Mouse (Mus musculus) cerebellum, adult 2 months (tissue): Measurements from ENCODE around the gene Atf6. TPM values are rescaled to one million over a fixed set of nuclear protein-coding genes. Genes with fewer than 3 reads are reported as not detected.
A peak's percentile ranks its signal among the peaks of the same experiment; 100 is the strongest.

Source experiments
- DNase-seq, 2 experiments: peaks; one replicate each; pipeline ENCODE4 v3.0.0; 2021
- H3K27ac ChIP-seq: fragments of 200-500 bp; 2 replicates; pipeline ENCODE4 v1.5.1; 2012; ENCODE audit warnings: low read length, control low read depth, inconsistent platforms; ENCODE audit not compliant: insufficient read depth
- H3K27me3 ChIP-seq: fragments of 200-500 bp; 2 replicates; pipeline ENCODE4 v1.6.1; 2012; ENCODE audit warnings: inconsistent platforms, mild to moderate bottlenecking, low read length, moderate library complexity; ENCODE audit not compliant: control insufficient read depth, insufficient read depth
- H3K4me1 ChIP-seq: fragments of 200-500 bp; 2 replicates; pipeline ENCODE4 v1.6.1; 2011; ENCODE audit warnings: low read length; ENCODE audit not compliant: control insufficient read depth, insufficient read depth
- H3K4me3 ChIP-seq: fragments of 200-500 bp; replicated peaks from 2 replicates; pipeline ENCODE3; 2011; ENCODE audit warnings: mild to moderate bottlenecking, low read depth, low read length, control low read depth; ENCODE audit not compliant: insufficient read depth
- CTCF ChIP-seq: fragments of 200-500 bp; IDR thresholded peaks from 2 replicates; pipeline ENCODE4 v1.5.1; 2011; ENCODE audit warnings: low read depth, mild to moderate bottlenecking, control low read depth, low read length, moderate library complexity, borderline replicate concordance; ENCODE audit not compliant: insufficient read depth
- POLR2A ChIP-seq: fragments of 200-500 bp; IDR thresholded peaks from 2 replicates; pipeline ENCODE4 v1.6.1; 2011; ENCODE audit warnings: low read length, control low read depth, borderline replicate concordance; ENCODE audit not compliant: insufficient read depth
- WGBS: fragments of 180-500 bp; shearing (Covaris S2); methylation state at CpG from one replicate; pipeline ENCODE4 v1.1.7; 2018; 5-methylcytosine and 5-hydroxymethylcytosine counted together
- polyA plus RNA-seq: library from polyadenylated mRNA; depleted of rRNA; stranded (reverse); fragments of >200 nt; gene quantifications from 2 replicates; pipeline ENCODE4 v1.2.3, GENCODE M21; 2012

Atf6 gene
- polyA plus RNA-seq, 1 experiment, result 19.1 TPM

GRCm38 (mm10) chr1:170695326-170695725 lies 172.2 kb downstream of the Atf6 start:
- WGBS, result 15% methylated on average over 6 of the region's 6 CpGs
- no peak for TF ChIP-seq POLR2A
- no peak for TF ChIP-seq CTCF
- Histone ChIP-seq H3K27ac (no peak overlapping the region), H3K27me3 (no peaks in the 10 kb centered on the region), H3K4me1 (peaks cover 7% of the 10 kb centered on the region; the same call in 1 of the 2 replicates), H3K4me3 (no peak overlapping the region)
- peak in 1 of 2 experiments; percentile 16 for DNase-seq

DNA sequence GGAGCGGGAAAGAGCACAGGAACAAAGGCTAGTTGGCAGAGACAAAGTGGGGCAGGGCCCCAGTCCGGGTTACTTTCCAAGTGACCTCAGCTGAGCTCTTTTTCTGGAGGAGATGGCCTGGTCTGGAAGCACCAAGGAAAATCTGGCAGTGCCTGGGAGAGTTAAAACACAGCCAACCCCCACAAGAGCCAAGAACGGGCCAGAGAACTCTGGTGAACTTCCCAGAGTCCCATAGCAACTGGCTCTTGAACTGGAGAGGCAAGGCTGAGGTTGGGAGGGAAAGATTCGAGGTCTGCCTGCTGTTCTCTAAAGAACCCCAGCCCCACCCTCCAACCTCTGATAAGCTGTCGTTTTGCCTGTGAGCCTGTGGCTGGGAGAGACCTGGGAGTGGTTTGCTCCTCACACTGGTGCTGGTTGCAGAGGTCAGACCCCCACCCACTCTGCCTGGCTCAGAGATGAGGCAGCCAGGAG lies 172.7 kb downstream of the Atf6 start:
- TF ChIP-seq POLR2A, result no peak
- no peak overlapping the region for H3K4me3 ChIP-seq
- H3K27ac ChIP-seq, result no peak overlapping the region
- no peaks in the 10 kb centered on the region for H3K27me3 ChIP-seq
- WGBS, result 33% methylated on average over 5 of the region's 5 CpGs
- 0 out of 2 replicates have a peak, but pooled peaks cover 5% of the 10 kb centered on the region for H3K4me1 ChIP-seq
- peak in 1 of 2 experiments; percentile 30 for DNase-seq

DNA sequence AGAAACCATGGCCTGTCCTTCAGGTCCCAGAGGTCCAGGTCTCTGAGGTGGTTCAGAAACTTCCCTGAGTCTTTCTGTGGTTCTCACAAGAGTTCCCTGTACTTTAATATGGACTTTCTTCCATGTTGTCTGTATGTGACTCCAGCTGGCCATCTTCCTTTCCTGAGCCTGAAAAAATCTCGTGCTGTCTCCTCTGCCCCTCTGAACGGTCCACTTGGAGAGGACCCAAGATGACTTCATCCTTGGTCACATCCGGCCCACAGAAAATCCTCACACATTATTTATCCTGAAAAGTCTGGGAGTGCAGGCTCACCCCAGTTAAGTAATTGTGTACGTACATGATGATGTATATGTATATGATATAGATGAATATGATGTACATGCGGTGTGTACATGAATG lies 176.3 kb downstream of the Atf6 start:
- H3K4me1 ChIP-seq, result 0 out of 2 replicates have a peak, but pooled peaks cover 5% of the 10 kb centered on the region
- no peaks in the 10 kb centered on the region for H3K27me3 ChIP-seq
- TF ChIP-seq POLR2A (no peak), CTCF (no peak)
- 65% methylated on average over 5 of the region's 5 CpGs for WGBS
- no peak overlapping the region for H3K27ac ChIP-seq
- DNase-seq, result no peak
- no peak overlapping the region for H3K4me3 ChIP-seq

GRCm38 (mm10) chr1:170689773-170690172 lies 177.8 kb downstream of the Atf6 start:
- no peak for TF ChIP-seq POLR2A
- TF ChIP-seq CTCF, result no peak

DNA sequence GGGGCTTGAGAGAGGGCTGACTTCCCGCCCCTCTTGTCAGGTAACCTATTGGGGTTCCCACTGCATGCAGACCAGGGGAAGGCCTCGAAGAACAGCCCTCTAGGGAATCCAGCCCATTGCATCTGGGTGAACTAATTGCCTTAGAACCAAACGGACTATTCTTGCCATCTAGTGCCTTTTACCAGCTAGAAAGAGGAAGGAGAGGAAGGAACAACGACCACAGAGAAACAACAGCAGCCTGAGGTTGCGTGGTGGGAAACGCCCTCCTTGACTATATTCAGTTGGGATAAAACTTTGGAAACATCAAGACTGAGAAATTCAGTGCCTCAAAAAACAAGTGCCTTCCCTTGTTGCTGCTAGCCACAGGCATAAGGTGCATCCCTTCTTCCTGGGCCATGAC lies 183.7 kb downstream of the Atf6 start:
- WGBS, result 84% methylated on average over 6 of the region's 6 CpGs
- Histone ChIP-seq H3K27me3 (no peaks in the 10 kb centered on the region), H3K4me3 (no peak overlapping the region), H3K4me1 (peaks cover 13% of the 10 kb centered on the region), H3K27ac (no peak overlapping the region)
- no peak for DNase-seq
- TF ChIP-seq CTCF, result no peak
- no peak for TF ChIP-seq POLR2A

More at GRCm38 (mm10) chr1:170689773-170690172, 177.8 kb downstream of the Atf6 start:
- no peak for DNase-seq
- H3K4me1 ChIP-seq, result no peaks in the 10 kb centered on the region
- no peak overlapping the region for H3K27ac ChIP-seq
- H3K27me3 ChIP-seq, result no peaks in the 10 kb centered on the region
- WGBS, result 94% methylated on average over 8 of the region's 8 CpGs
- H3K4me3 ChIP-seq, result no peak overlapping the region

DNA sequence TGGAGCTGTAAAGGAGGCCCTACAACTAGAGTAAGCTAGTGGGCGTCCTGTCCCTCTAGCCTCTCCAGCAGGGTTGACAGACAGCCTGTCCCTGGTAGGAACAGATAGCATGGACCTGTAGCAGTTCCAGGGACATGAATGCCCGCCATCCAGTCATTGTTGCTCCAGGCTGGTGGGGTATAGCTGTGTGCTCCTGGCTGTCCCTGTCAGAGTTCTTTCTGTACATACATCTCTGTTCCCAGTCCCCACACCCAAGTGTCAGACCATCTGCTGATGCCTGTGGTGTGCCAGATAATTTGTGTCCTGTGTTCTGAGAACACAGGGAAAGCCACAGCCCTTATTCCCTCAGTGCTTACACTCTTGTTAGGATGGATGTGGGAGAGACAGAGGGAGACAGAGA lies 187.9 kb downstream of the Atf6 start:
- TF ChIP-seq POLR2A (no peak), CTCF (no peak)
- H3K4me1 ChIP-seq, result peaks cover 17% of the 10 kb centered on the region
- WGBS, result 20% methylated on average over 2 of the region's 2 CpGs
- DNase-seq, result peak; percentile 26 to 58
- H3K27me3 ChIP-seq, result no peaks in the 10 kb centered on the region
- no peak overlapping the region for H3K27ac ChIP-seq
- no peak overlapping the region for H3K4me3 ChIP-seq

DNA sequence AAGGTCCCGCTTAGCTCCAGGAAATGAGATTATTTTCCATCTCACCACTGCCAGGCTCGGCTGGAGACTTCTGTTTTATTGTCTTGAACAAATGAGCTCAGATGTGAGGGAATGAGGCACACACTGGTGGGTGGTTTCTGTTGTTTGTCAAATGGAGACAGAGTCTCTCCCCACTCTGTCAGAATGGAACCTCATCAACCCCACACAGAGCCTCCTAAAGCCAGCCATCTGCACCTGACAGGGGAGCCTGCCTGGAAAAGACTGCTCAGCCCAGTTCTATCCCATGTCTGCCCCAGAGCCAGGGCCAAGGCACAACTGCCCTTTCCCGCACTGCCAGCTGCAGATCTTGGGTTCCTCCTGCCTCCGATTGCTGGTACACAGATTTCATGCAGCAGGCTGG lies 188.7 kb downstream of the Atf6 start:
- H3K27me3 ChIP-seq, result no peaks in the 10 kb centered on the region
- peaks cover 17% of the 10 kb centered on the region for H3K4me1 ChIP-seq
- no peak for DNase-seq
- no peak for TF ChIP-seq CTCF
- no peak for TF ChIP-seq POLR2A
- 71% methylated on average over 4 of the region's 4 CpGs for WGBS
- no peak overlapping the region for H3K27ac ChIP-seq
- no peak overlapping the region for H3K4me3 ChIP-seq

DNA sequence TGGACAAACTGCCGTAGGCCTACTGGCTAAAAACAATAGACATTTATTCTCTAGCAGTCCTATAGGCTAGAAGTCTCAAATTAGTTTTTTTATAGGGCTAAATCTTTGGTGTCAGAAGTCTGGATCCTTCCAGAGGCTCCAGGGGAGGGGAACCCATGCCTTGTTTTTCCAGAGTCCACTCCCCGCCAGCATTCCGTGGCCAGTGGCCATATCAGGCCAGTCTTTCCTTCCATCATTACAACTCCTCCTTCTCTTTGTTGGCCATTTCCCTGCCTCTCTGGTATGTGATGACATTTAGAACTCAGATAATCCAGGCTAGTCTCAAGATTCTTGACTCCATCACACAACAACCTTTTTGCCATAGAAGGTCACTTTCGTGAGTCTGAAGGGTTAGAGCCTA lies 189.9 kb downstream of the Atf6 start:
- Histone ChIP-seq H3K27me3 (no peaks in the 10 kb centered on the region), H3K4me1 (peaks cover 17% of the 10 kb centered on the region), H3K27ac (no peak overlapping the region), H3K4me3 (no peak overlapping the region)
- over 99% methylated on average over 4 of the region's 4 CpGs for WGBS
- TF ChIP-seq CTCF (no peak), POLR2A (no peak)
- no peak for DNase-seq
